9 mouse cellular contexts compared by ENCODE assay signal in genomic region chr17:67696694-67697386, GRCm38 (mm10). TPM values are rescaled to one million over a fixed set of nuclear protein-coding genes. Genes with fewer than 3 reads are reported as not detected.
A peak's percentile ranks its signal among the peaks of the same experiment; 100 is the strongest.
DNase-seq lines count a peak whose midpoint lies in the region; ATAC-seq and TF ChIP-seq lines count a peak whose summit lies in the region.
"Had no signal": no experiment of that assay in that cellular context is flagged by ENCODE, and none has a peak within 500 bp of the region (broad histone marks: within the 10 kb centered on the region; RNA-seq: fewer than 3 reads in every experiment).

Lama1 (plus strand) TSS chr17:67697259.

- H3K9ac ChIP-seq in embryonic facial prominence, embryonic 15.5 days = peak within 1 kb of the TSS; percentile 53
- H3K9ac ChIP-seq in heart, embryonic 11.5 days (ENCODE audit: low read depth, low read length) = peak within 1 kb of the TSS; percentile 64
- H3K9ac ChIP-seq in neural tube, embryonic 14.5 days (replicated peaks; ENCODE audit: low read depth, low read length) = peak within 1 kb of the TSS; percentile 89

- no peaks in the 10 kb centered on the region for H3K36me3 ChIP-seq in embryonic facial prominence, embryonic 15.5 days
- H3K36me3 ChIP-seq in heart, embryonic 11.5 days (ENCODE audit: control insufficient read depth, insufficient read depth, low read length) = no peaks in the 10 kb centered on the region
- no peaks in the 10 kb centered on the region for H3K36me3 ChIP-seq in neural tube, embryonic 14.5 days (ENCODE audit: control insufficient read depth, insufficient read depth, low read length)

- H3K4me2 ChIP-seq in embryonic facial prominence, embryonic 15.5 days (replicated peaks) = peak within 1 kb of the TSS; percentile 99
- H3K4me2 ChIP-seq in heart, embryonic 11.5 days = peak within 1 kb of the TSS; percentile 100
- H3K4me2 ChIP-seq in neural tube, embryonic 14.5 days (ENCODE audit: low read depth, low read length) = peak within 1 kb of the TSS; percentile 97

- TF ChIP-seq CTCF in left cerebral cortex, adult 2 months (IDR thresholded peaks at IDR 0.05) = peak; percentile 55

- no peak within 1 kb of the TSS for H3K27ac ChIP-seq in left cerebral cortex, adult 2 months
- H3K27ac ChIP-seq in embryonic facial prominence, embryonic 15.5 days (replicated peaks) = no peak within 1 kb of the TSS
- H3K27ac ChIP-seq in heart, embryonic 11.5 days (ENCODE audit: low read depth, low read length) = no peak within 1 kb of the TSS
- H3K27ac ChIP-seq in neural tube, embryonic 14.5 days (ENCODE audit: low read depth, low read length) = peak within 1 kb of the TSS; percentile 72; the same call in 1 of the 2 replicates
- H3K27ac ChIP-seq: macrophage had no signal

- peaks cover 19% of the 10 kb centered on the region for H3K27me3 ChIP-seq in embryonic facial prominence, embryonic 15.5 days
- peaks cover 3% of the 10 kb centered on the region; the same call in 1 of the 2 replicates for H3K27me3 ChIP-seq in heart, embryonic 11.5 days (ENCODE audit: control insufficient read depth, insufficient read depth, low read length)
- H3K27me3 ChIP-seq in neural tube, embryonic 14.5 days (ENCODE audit: control insufficient read depth, insufficient read depth, low read length) = no peaks in the 10 kb centered on the region; the same call in 1 of the 2 replicates

- peak within 1 kb of the TSS; percentile 66 for H3K4me3 ChIP-seq in left cerebral cortex, adult 2 months
- H3K4me3 ChIP-seq in embryonic facial prominence, embryonic 15.5 days (replicated peaks) = peak within 1 kb of the TSS; percentile 69
- H3K4me3 ChIP-seq in heart, embryonic 11.5 days (ENCODE audit: low read depth, low read length) = peak within 1 kb of the TSS; percentile 74
- peak within 1 kb of the TSS; percentile 86 for H3K4me3 ChIP-seq in neural tube, embryonic 14.5 days (ENCODE audit: low read depth, low read length)

- peak; percentile 91 for ATAC-seq in embryonic facial prominence, embryonic 15.5 days (ENCODE audit: insufficient number of reproducible peaks, low FRiP score, low TSS enrichment, low read depth)
- peak; percentile 91 for ATAC-seq in heart, embryonic 11.5 days (replicated peaks; ENCODE audit: insufficient number of reproducible peaks, low FRiP score, low TSS enrichment)
- peak; percentile 85 for ATAC-seq in neural tube, embryonic 14.5 days (ENCODE audit: low read depth)

- intact Hi-C loops in left cerebral cortex, adult 2 months (cut with DNase I) = no loop called here

- no peaks in the 10 kb centered on the region for H3K9me3 ChIP-seq in embryonic facial prominence, embryonic 15.5 days (replicated peaks)
- H3K9me3 ChIP-seq in heart, embryonic 11.5 days (replicated peaks; ENCODE audit: control insufficient read depth, low read length) = no peaks in the 10 kb centered on the region
- no peaks in the 10 kb centered on the region for H3K9me3 ChIP-seq in neural tube, embryonic 14.5 days (ENCODE audit: control insufficient read depth, low read length)

- peak; percentile 41 to 44 for DNase-seq in left cerebral cortex, adult 2 months (ENCODE audit: extremely low spot score in 1 of 2, low spot score in 2 of 2)
- no peak for DNase-seq in left cerebral cortex, adult 11 months (ENCODE audit: low spot score)
- peak; percentile 88 for DNase-seq in kidney, adult 9 months
- peak; percentile 47 to 73 for DNase-seq in lung, adult 18-20 months
- DNase-seq in urinary bladder, postnatal 36 days (ENCODE audit: low spot score in 2 of 2) = peak; percentile 52 to 66

- H3K4me1 ChIP-seq in embryonic facial prominence, embryonic 15.5 days = peaks cover 18% of the 10 kb centered on the region
- peaks cover 12% of the 10 kb centered on the region for H3K4me1 ChIP-seq in heart, embryonic 11.5 days (ENCODE audit: control insufficient read depth, insufficient read depth, low read length)
- peaks cover 12% of the 10 kb centered on the region; the same call in 1 of the 2 replicates for H3K4me1 ChIP-seq in neural tube, embryonic 14.5 days (ENCODE audit: control insufficient read depth, insufficient read depth, low read length)

- 2% methylated on average over 20 of the region's 32 CpGs for WGBS in embryonic facial prominence, embryonic 15.5 days
- WGBS in heart, embryonic 11.5 days (ENCODE audit: insufficient replicate concordance) = 3% methylated on average over 24 of the region's 32 CpGs
- WGBS in neural tube, embryonic 14.5 days = 2% methylated on average over 28 of the region's 32 CpGs

RNA-seq across cellular contexts. Expression of gene Lama1, which starts in this region (rescaled TPM):
- 1 to 10 TPM; 4.3 to 5.2 TPM for total RNA-seq in left cerebral cortex, adult 2 months (2021)
- 1.1 and 1.3 TPM in 2 replicates for polyA plus RNA-seq in embryonic facial prominence, embryonic 15.5 days (2015; fragmentation: Nextera tagmentation; extraction: Ambion mirVana)
- 2.6 and 2.8 TPM in 2 replicates for polyA plus RNA-seq in heart, embryonic 11.5 days (2014; fragmentation: Nextera tagmentation; extraction: Ambion mirVana)
- 16.4 and 22.0 TPM in 2 replicates for polyA plus RNA-seq in neural tube, embryonic 14.5 days (2014; fragmentation: Nextera tagmentation; extraction: Ambion mirVana)
- polyA plus RNA-seq: macrophage had no signal
